Mouse (Mus musculus): ENCODE measurements around the gene Cpa4. TPM values are rescaled to one million over a fixed set of nuclear protein-coding genes. Genes with fewer than 3 reads are reported as not detected.

The Cpa4 gene
- polyA plus RNA-seq, 1 experiment from 2014 or later, result 0.84 TPM

GRCm38 (mm10) chr6:30549231-30549761, 18.9 kb upstream of the Cpa4 start:
- H3K4me1 ChIP-seq (ENCODE audit: control insufficient read depth, insufficient read depth, low read depth, low read length), result peaks cover 26% of the 10 kb centered on the region
- no peak overlapping the region for H3K4me2 ChIP-seq (ENCODE audit: low read length)
- no peak overlapping the region for H3K4me3 ChIP-seq (ENCODE audit: low read length)
- no peaks in the 10 kb centered on the region for H3K27me3 ChIP-seq (replicated peaks; ENCODE audit: control insufficient read depth, insufficient read depth, low read length)
- H3K27ac ChIP-seq (ENCODE audit: low read depth, low read length), result peak overlapping the region; percentile 69
- H3K36me3 ChIP-seq (ENCODE audit: control insufficient read depth, insufficient read depth, low read length), result no peaks in the 10 kb centered on the region
- H3K9me3 ChIP-seq (ENCODE audit: control insufficient read depth, low read length), result no peaks in the 10 kb centered on the region
- WGBS, result 23% methylated on average over 15 of the region's 15 CpGs
- no peak for ATAC-seq
- H3K9ac ChIP-seq (ENCODE audit: low read depth, low read length), result no peak overlapping the region

GRCm38 (mm10) chr6:30550496-30551192, 17.5 kb upstream of the Cpa4 start:
- H3K4me2 ChIP-seq (ENCODE audit: low read length), result no peak overlapping the region
- H3K4me1 ChIP-seq (ENCODE audit: control insufficient read depth, insufficient read depth, low read depth, low read length), result peaks cover 26% of the 10 kb centered on the region
- ATAC-seq, result no peak
- H3K4me3 ChIP-seq (ENCODE audit: low read length), result no peak overlapping the region
- H3K9me3 ChIP-seq (ENCODE audit: control insufficient read depth, low read length), result no peaks in the 10 kb centered on the region
- H3K27ac ChIP-seq (ENCODE audit: low read depth, low read length), result no peak overlapping the region
- no peaks in the 10 kb centered on the region for H3K27me3 ChIP-seq (replicated peaks; ENCODE audit: control insufficient read depth, insufficient read depth, low read length)
- no peak overlapping the region for H3K9ac ChIP-seq (ENCODE audit: low read depth, low read length)
- no peaks in the 10 kb centered on the region for H3K36me3 ChIP-seq (ENCODE audit: control insufficient read depth, insufficient read depth, low read length)
- 46% methylated on average over 7 of the region's 7 CpGs for WGBS

GRCm38 (mm10) chr6:30551193-30551515, 17.0 kb upstream of the Cpa4 start:
- no peak for ATAC-seq
- Histone ChIP-seq H3K4me2 (ENCODE audit: low read length) (no peak overlapping the region), H3K9ac (ENCODE audit: low read depth, low read length) (no peak overlapping the region), H3K4me3 (ENCODE audit: low read length) (no peak overlapping the region), H3K27ac (ENCODE audit: low read depth, low read length) (no peak overlapping the region), H3K9me3 (ENCODE audit: control insufficient read depth, low read length) (no peaks in the 10 kb centered on the region), H3K27me3 (replicated peaks; ENCODE audit: control insufficient read depth, insufficient read depth, low read length) (no peaks in the 10 kb centered on the region), H3K4me1 (ENCODE audit: control insufficient read depth, insufficient read depth, low read depth, low read length) (peaks cover 26% of the 10 kb centered on the region), H3K36me3 (ENCODE audit: control insufficient read depth, insufficient read depth, low read length) (no peaks in the 10 kb centered on the region)

GRCm38 (mm10) chr6:30551644-30552580, 16.3 kb upstream of the Cpa4 start:
- 14% methylated on average over 23 of the region's 23 CpGs for WGBS
- peak overlapping the region; percentile 59; the same call in 1 of the 2 replicates for H3K9ac ChIP-seq (ENCODE audit: low read depth, low read length)
- peak overlapping the region; percentile 29 for H3K4me3 ChIP-seq (ENCODE audit: low read length)
- peak overlapping the region; percentile 83 for H3K27ac ChIP-seq (ENCODE audit: low read depth, low read length)
- H3K36me3 ChIP-seq (ENCODE audit: control insufficient read depth, insufficient read depth, low read length), result no peaks in the 10 kb centered on the region
- no peaks in the 10 kb centered on the region for H3K9me3 ChIP-seq (ENCODE audit: control insufficient read depth, low read length)
- peak overlapping the region; percentile 60 for H3K4me2 ChIP-seq (ENCODE audit: low read length)
- H3K4me1 ChIP-seq (ENCODE audit: control insufficient read depth, insufficient read depth, low read depth, low read length), result peaks cover 20% of the 10 kb centered on the region
- ATAC-seq, result peak; percentile 63
- H3K27me3 ChIP-seq (replicated peaks; ENCODE audit: control insufficient read depth, insufficient read depth, low read length), result no peaks in the 10 kb centered on the region

- Histone ChIP-seq H3K36me3 (ENCODE audit: control insufficient read depth, insufficient read depth, low read length) (no peaks in the 10 kb centered on the region), H3K4me2 (ENCODE audit: low read length) (no peak overlapping the region), H3K27me3 (replicated peaks; ENCODE audit: control insufficient read depth, insufficient read depth, low read length) (no peaks in the 10 kb centered on the region), H3K27ac (ENCODE audit: low read depth, low read length) (peak overlapping the region; percentile 36), H3K9ac (ENCODE audit: low read depth, low read length) (no peak overlapping the region), H3K9me3 (ENCODE audit: control insufficient read depth, low read length) (no peaks in the 10 kb centered on the region), H3K4me1 (ENCODE audit: control insufficient read depth, insufficient read depth, low read depth, low read length) (peaks cover 20% of the 10 kb centered on the region), H3K4me3 (ENCODE audit: low read length) (no peak overlapping the region)
- WGBS, result 50% methylated on average over 6 of the region's 6 CpGs
- ATAC-seq, result peak; percentile 7; the same call in 1 of the 2 replicates
Observed at GRCm38 (mm10) chr6:30552628-30553027, 15.5 kb upstream of the Cpa4 start.

GRCm38 (mm10) chr6:30553381-30554010, 14.7 kb upstream of the Cpa4 start:
- Histone ChIP-seq H3K27me3 (replicated peaks; ENCODE audit: control insufficient read depth, insufficient read depth, low read length) (no peaks in the 10 kb centered on the region), H3K4me1 (ENCODE audit: control insufficient read depth, insufficient read depth, low read depth, low read length) (peaks cover 18% of the 10 kb centered on the region), H3K4me3 (ENCODE audit: low read length) (no peak overlapping the region), H3K27ac (ENCODE audit: low read depth, low read length) (no peak overlapping the region), H3K9ac (ENCODE audit: low read depth, low read length) (no peak overlapping the region), H3K36me3 (ENCODE audit: control insufficient read depth, insufficient read depth, low read length) (no peaks in the 10 kb centered on the region), H3K4me2 (ENCODE audit: low read length) (no peak overlapping the region), H3K9me3 (ENCODE audit: control insufficient read depth, low read length) (no peaks in the 10 kb centered on the region)
- no peak for ATAC-seq
- 65% methylated on average over 7 of the region's 7 CpGs for WGBS

- WGBS, result 86% methylated on average over 5 of the region's 5 CpGs
- H3K36me3 ChIP-seq (ENCODE audit: control insufficient read depth, insufficient read depth, low read length), result no peaks in the 10 kb centered on the region
- no peak overlapping the region for H3K27ac ChIP-seq (ENCODE audit: low read depth, low read length)
- H3K4me2 ChIP-seq (ENCODE audit: low read length), result no peak overlapping the region
- no peaks in the 10 kb centered on the region for H3K9me3 ChIP-seq (ENCODE audit: control insufficient read depth, low read length)
- ATAC-seq, result no peak
- no peaks in the 10 kb centered on the region for H3K27me3 ChIP-seq (replicated peaks; ENCODE audit: control insufficient read depth, insufficient read depth, low read length)
- H3K4me1 ChIP-seq (ENCODE audit: control insufficient read depth, insufficient read depth, low read depth, low read length), result peaks cover 16% of the 10 kb centered on the region
- H3K4me3 ChIP-seq (ENCODE audit: low read length), result no peak overlapping the region
- H3K9ac ChIP-seq (ENCODE audit: low read depth, low read length), result no peak overlapping the region
Observed at GRCm38 (mm10) chr6:30554092-30554491, 14.1 kb upstream of the Cpa4 start.

- Histone ChIP-seq H3K9ac (ENCODE audit: low read depth, low read length) (no peak overlapping the region), H3K27ac (ENCODE audit: low read depth, low read length) (no peak overlapping the region), H3K9me3 (ENCODE audit: control insufficient read depth, low read length) (no peaks in the 10 kb centered on the region), H3K4me1 (ENCODE audit: control insufficient read depth, insufficient read depth, low read depth, low read length) (peaks cover 11% of the 10 kb centered on the region), H3K27me3 (replicated peaks; ENCODE audit: control insufficient read depth, insufficient read depth, low read length) (no peaks in the 10 kb centered on the region), H3K4me3 (ENCODE audit: low read length) (no peak overlapping the region), H3K4me2 (ENCODE audit: low read length) (no peak overlapping the region), H3K36me3 (ENCODE audit: control insufficient read depth, insufficient read depth, low read length) (no peaks in the 10 kb centered on the region)
- ATAC-seq, result no peak
- WGBS, result 88% methylated on average over 5 of the region's 5 CpGs
Observed at GRCm38 (mm10) chr6:30554621-30555170, 13.5 kb upstream of the Cpa4 start.

Data from hindbrain, embryonic 16.5 days (tissue).